Mouse (Mus musculus) midbrain, postnatal 0 days (tissue): ENCODE data around the gene Coro2a. TPM values are rescaled to one million over a fixed set of nuclear protein-coding genes. Genes with fewer than 3 reads are reported as not detected.

Experiments
- ATAC-seq: fragments of 200-750 bp; cut with Nextera tagmentation; 2 replicates; pipeline ENCODE4 v1.8.0; 2017; ENCODE audit warnings: moderate number of reproducible peaks, mild to moderate bottlenecking, moderate TSS enrichment, moderate library complexity; ENCODE audit not compliant: low FRiP score
- DNase-seq: peaks from one replicate; pipeline ENCODE4 v3.0.0-alpha.2; 2015; ENCODE audit warnings: low spot score
- H3K27ac ChIP-seq: fragments of 300-500 bp; sonication (generic); 2 replicates; pipeline ENCODE4 v1.5.1; 2014; ENCODE audit warnings: low read depth, mild to moderate bottlenecking, low read length, mixed read lengths
- H3K27me3 ChIP-seq: fragments of 300-500 bp; sonication (generic); 2 replicates; pipeline ENCODE4 v1.6.1; 2014; ENCODE audit warnings: low read length, control low read depth, mixed read lengths; ENCODE audit not compliant: insufficient read depth
- H3K36me3 ChIP-seq: fragments of 300-500 bp; sonication (generic); 2 replicates; pipeline ENCODE4 v1.6.1; 2014; ENCODE audit warnings: low read length, control low read depth, mixed read lengths; ENCODE audit not compliant: insufficient read depth
- H3K4me1 ChIP-seq: fragments of 300-500 bp; sonication (generic); 2 replicates; pipeline ENCODE4 v1.6.1; 2014; ENCODE audit warnings: mild to moderate bottlenecking, control low read depth, antibody characterized with exemption, low read length, mixed read lengths; ENCODE audit not compliant: insufficient read depth
- H3K4me2 ChIP-seq: fragments of 300-500 bp; sonication (generic); 2 replicates; pipeline ENCODE4 v1.6.1; 2014; ENCODE audit warnings: low read depth, mild to moderate bottlenecking, low read length, mixed read lengths; ENCODE audit not compliant: poor library complexity, severe bottlenecking
- H3K4me3 ChIP-seq: fragments of 300-500 bp; sonication (generic); 2 replicates; pipeline ENCODE4 v1.5.1; 2014; ENCODE audit warnings: low read depth, mild to moderate bottlenecking, low read length, moderate library complexity
- H3K9ac ChIP-seq: fragments of 300-500 bp; sonication (generic); replicated peaks from 2 replicates; pipeline ENCODE4 v1.6.1; 2014; ENCODE audit warnings: mild to moderate bottlenecking, low read length, moderate library complexity, mixed read lengths; ENCODE audit not compliant: poor library complexity, severe bottlenecking
- H3K9me3 ChIP-seq: fragments of 300-500 bp; sonication (generic); 2 replicates; pipeline ENCODE4 v1.6.1; 2016; ENCODE audit warnings: low read length, control low read depth
- CTCF ChIP-seq: IDR thresholded peaks from 2 replicates; pipeline ENCODE4 v1.5.1; 2016; ENCODE audit warnings: antibody characterized with exemption, mild to moderate bottlenecking
- WGBS: fragments of 180-500 bp; shearing (Covaris S2); extraction: QIAGEN DNeasy Blood & Tissue Kit; methylation state at CpG from one replicate; pipeline ENCODE4 v1.1.7; 2014; 5-methylcytosine and 5-hydroxymethylcytosine counted together
- polyA plus RNA-seq: library from polyadenylated mRNA; unstranded; fragments of >200 nt; fragmentation: Nextera tagmentation; extraction: Ambion mirVana; gene quantifications from 2 replicates; pipeline ENCODE4 v1.2.1, GENCODE M21; 2015
- total RNA-seq: library from RNA; depleted of rRNA; stranded (reverse); fragments of >200 nt; gene quantifications from 2 replicates; pipeline ENCODE4 v1.2.3, GENCODE M21; 2014

Gene Coro2a
- total and polyA plus RNA-seq, 2 experiments from 2014 or later, result 7.8 to 33.2 TPM

DNA sequence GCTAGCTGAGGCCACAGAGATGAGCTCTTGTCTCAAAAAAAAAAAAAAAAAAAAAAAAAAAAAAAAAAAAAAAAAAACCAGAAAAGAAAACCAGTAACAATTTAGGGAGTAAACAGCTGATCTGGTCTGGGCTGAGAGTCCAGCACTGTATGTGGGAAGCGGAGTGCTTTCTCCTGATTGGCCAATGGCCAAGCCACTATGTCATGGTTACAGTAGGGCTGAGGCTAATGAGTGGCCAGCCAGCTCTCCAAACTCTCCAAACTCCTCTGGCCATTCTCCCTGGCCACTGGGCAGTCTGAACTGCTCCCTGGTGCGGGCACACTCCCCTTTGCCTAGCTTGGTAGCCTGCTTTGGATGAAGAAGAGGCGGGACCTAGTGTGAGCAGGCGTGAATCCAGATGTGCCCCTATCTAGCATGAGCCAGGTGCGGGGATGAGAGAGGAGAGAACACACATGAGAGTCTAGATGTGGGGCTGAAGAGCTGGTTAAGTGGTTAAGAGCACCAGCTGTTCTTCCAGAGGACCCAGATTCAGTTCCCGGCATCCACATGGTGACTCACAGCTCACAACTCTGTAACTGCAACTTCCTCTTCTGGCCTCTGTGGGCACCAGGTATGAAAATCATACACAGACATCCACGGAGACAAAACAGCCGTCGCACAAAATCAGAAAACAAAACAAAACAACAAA is 10.0 kb downstream of the Coro2a start:
- Histone ChIP-seq H3K27ac (no peak overlapping the region), H3K9me3 (no peaks in the 10 kb centered on the region), H3K27me3 (no peaks in the 10 kb centered on the region), H3K4me2 (no peak overlapping the region), H3K4me1 (no peaks in the 10 kb centered on the region), H3K36me3 (no peaks in the 10 kb centered on the region), H3K4me3 (no peak overlapping the region), H3K9ac (no peak overlapping the region)
- 88% methylated on average over 9 of the region's 9 CpGs for WGBS
- no peak for TF ChIP-seq CTCF
- no peak for ATAC-seq
- DNase-seq, result no peak

DNA sequence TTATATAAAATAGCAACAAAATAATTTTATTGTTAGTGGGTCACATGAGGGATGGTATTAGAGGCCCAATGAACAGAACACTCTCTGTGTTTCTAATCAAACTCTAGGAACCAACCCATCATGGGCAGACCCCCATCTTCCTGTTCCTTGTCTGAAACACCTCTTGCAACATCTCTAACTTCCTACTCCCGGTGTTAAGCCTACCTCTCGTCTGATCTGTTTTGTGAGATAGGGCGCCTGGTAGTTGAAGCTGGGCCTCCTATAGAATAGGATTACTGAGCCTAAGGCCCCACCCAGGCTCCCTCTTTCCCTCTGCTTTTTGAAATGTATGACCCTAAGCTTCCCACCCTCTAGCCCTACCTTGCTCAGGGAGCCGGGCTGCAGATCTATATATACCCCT is 11.2 kb downstream of the Coro2a start:
- 62% methylated on average over 4 of the region's 4 CpGs for WGBS
- Histone ChIP-seq H3K27ac (no peak overlapping the region), H3K4me1 (no peaks in the 10 kb centered on the region), H3K36me3 (no peaks in the 10 kb centered on the region), H3K27me3 (no peaks in the 10 kb centered on the region), H3K9ac (no peak overlapping the region), H3K4me2 (no peak overlapping the region), H3K9me3 (no peaks in the 10 kb centered on the region), H3K4me3 (no peak overlapping the region)
- DNase-seq (no peak), ATAC-seq (no peak)
- no peak for TF ChIP-seq CTCF

DNA sequence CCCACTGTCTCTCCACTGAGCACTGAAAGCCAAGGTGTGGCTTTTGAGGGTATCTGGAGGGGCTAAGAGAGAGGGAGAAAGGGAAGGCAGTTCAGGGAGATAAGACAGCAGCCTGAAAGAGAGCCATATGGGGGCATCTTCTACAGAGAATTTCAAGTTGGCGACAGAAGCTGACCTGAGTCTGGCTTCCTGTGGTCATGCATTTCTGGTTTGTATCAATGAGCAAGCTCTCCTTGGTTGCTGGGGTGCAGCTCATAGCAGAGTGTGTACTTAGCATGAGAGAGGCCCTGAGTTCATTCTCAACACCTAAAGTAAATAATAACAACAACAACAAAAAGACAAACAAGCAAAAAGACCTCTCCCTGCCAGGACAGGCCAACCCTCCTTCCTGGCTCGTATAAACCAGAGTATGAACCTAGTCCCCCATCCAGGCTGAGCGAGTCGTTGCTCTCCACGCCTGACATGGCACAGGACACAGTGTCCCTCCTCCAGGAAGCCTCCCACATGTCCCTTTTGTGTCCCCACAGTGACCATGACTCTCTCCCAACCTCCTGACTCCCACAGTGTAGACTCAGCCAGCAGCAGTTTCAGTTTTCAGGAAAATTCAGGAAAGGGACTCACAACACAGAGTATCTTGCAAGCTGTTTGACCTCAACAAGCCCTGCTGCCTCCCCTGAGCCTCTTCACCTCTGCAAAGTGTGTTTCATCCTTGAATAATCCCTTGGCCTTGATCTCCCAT is 11.9 kb downstream of the Coro2a start:
- no peak overlapping the region for H3K4me2 ChIP-seq
- no peak overlapping the region for H3K9ac ChIP-seq
- H3K9me3 ChIP-seq, result no peaks in the 10 kb centered on the region
- no peak for TF ChIP-seq CTCF
- DNase-seq, result no peak
- no peaks in the 10 kb centered on the region for H3K36me3 ChIP-seq
- ATAC-seq, result no peak
- H3K27ac ChIP-seq, result no peak overlapping the region
- no peaks in the 10 kb centered on the region for H3K27me3 ChIP-seq
- 85% methylated on average over 5 of the region's 5 CpGs for WGBS
- no peak overlapping the region for H3K4me3 ChIP-seq
- H3K4me1 ChIP-seq, result no peaks in the 10 kb centered on the region

DNA sequence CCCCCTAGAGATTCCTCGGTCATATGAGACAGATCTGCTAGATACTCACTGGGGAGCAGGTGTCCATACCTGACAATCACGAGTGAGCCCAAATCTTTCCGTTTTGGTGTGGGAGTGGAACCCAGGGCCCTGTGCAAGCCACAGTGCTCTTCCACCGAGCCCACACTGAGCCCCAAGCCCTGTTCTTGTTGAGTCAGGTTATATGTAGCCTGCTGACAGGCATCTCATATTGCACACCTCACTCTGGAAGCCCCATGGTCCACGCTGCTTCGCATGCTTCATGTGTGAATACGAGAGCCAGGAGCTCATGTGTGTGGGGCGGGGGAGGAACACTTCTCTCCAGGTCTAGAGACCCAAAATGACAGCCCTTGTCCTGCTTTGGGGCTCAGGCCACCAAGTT is 12.9 kb downstream of the Coro2a start:
- Histone ChIP-seq H3K4me3 (no peak overlapping the region), H3K9me3 (no peaks in the 10 kb centered on the region), H3K27ac (no peak overlapping the region), H3K4me2 (no peak overlapping the region), H3K36me3 (no peaks in the 10 kb centered on the region), H3K27me3 (no peaks in the 10 kb centered on the region), H3K4me1 (no peaks in the 10 kb centered on the region), H3K9ac (no peak overlapping the region)
- ATAC-seq, result no peak
- TF ChIP-seq CTCF, result no peak
- 84% methylated on average over 8 of the region's 8 CpGs for WGBS
- no peak for DNase-seq

DNA sequence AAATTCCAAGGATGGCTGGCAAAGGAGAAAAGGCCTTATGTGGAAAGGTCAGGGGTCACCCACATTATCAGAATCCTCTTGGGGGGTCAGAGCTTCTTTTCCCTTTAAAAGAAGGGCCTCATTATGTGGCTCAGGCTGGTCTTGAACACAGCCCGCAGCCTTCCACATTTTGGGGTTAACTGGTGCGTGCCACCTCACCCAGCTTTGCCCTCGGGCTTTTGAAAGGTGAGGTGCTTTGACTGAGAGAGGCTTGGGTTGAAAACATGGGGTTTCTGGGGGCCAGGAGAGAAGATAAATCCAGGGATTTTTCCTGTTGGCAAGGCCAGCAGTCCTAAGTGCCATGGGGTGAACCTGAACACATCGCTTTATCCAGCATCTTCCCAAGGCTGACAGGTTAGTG is 15.5 kb downstream of the Coro2a start:
- no peak for ATAC-seq
- Histone ChIP-seq H3K4me3 (no peak overlapping the region), H3K4me1 (no peaks in the 10 kb centered on the region), H3K27ac (no peak overlapping the region), H3K9me3 (no peaks in the 10 kb centered on the region), H3K36me3 (no peaks in the 10 kb centered on the region), H3K27me3 (no peaks in the 10 kb centered on the region), H3K9ac (no peak overlapping the region), H3K4me2 (no peak overlapping the region)
- 61% methylated on average over 4 of the region's 4 CpGs for WGBS
- no peak for TF ChIP-seq CTCF
- DNase-seq, result no peak

DNA sequence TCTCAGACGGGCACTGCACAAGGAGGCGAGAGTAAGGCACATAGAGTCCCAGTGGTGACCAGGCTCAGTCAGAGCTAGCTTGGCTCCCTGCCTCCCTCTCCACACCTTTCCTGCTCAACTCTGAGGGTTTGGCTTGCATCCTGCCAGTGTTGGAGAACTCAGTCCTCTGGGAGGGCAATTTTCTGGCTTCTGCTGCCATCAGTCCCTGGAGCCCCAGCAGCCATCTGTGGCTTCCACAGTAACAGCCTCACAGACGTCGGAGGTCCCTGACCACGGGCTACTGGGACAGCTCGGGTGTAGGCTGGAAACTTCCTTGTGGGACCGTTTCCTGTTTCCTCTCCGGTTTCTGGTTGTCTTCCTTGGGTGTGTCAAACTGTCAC is 16.2 kb downstream of the Coro2a start:
- 76% methylated on average over 8 of the region's 8 CpGs for WGBS
- no peak overlapping the region for H3K4me3 ChIP-seq
- no peaks in the 10 kb centered on the region for H3K27me3 ChIP-seq
- DNase-seq (no peak), ATAC-seq (no peak)
- TF ChIP-seq CTCF, result no peak
- no peak overlapping the region for H3K4me2 ChIP-seq
- H3K9me3 ChIP-seq, result no peaks in the 10 kb centered on the region
- no peak overlapping the region for H3K9ac ChIP-seq
- no peaks in the 10 kb centered on the region for H3K36me3 ChIP-seq
- H3K27ac ChIP-seq, result no peak overlapping the region
- no peaks in the 10 kb centered on the region for H3K4me1 ChIP-seq
